Mouse (Mus musculus) left cerebral cortex, adult 6 months (tissue): Measurements from ENCODE around the gene Chd9. TPM values are rescaled to one million over a fixed set of nuclear protein-coding genes. Genes with fewer than 3 reads are reported as not detected.

Experiments used
- long read RNA-seq, 2 experiments: library from polyadenylated mRNA; unstranded; transcript quantifications; one replicate each; pipeline ENCODE4 v2.0.0; 2019 to 2020
- polyA plus RNA-seq: library from polyadenylated mRNA; unstranded; fragments of <200 nt; fragmentation: Nextera tagmentation; gene quantifications from 2 replicates; pipeline ENCODE4 v1.2.3, GENCODE M21; 2021

The Chd9 gene
- polyA plus RNA-seq = 134 and 135 TPM in 2 replicates
- long read RNA-seq, experiment 1, transcript Chd9-207 (2 exons, 607 nt) = minor isoform, 10 of 496 reads
- long read RNA-seq, experiment 1, transcript Chd9-206 (3 exons, 759 nt) = major isoform, 11 of 496 reads
- long read RNA-seq, experiment 1, partial matches to known transcripts = 11 of 496 reads
- long read RNA-seq, experiment 1, other reads (novel, unspliced or antisense) = 464 of 496 reads
- long read RNA-seq, experiment 2, transcript Chd9-207 (2 exons, 607 nt) = major isoform, 5 of 141 reads
- long read RNA-seq, experiment 2, partial matches to known transcripts = 14 of 141 reads
- long read RNA-seq, experiment 2, other reads (novel, unspliced or antisense) = 117 of 141 reads

DNA sequence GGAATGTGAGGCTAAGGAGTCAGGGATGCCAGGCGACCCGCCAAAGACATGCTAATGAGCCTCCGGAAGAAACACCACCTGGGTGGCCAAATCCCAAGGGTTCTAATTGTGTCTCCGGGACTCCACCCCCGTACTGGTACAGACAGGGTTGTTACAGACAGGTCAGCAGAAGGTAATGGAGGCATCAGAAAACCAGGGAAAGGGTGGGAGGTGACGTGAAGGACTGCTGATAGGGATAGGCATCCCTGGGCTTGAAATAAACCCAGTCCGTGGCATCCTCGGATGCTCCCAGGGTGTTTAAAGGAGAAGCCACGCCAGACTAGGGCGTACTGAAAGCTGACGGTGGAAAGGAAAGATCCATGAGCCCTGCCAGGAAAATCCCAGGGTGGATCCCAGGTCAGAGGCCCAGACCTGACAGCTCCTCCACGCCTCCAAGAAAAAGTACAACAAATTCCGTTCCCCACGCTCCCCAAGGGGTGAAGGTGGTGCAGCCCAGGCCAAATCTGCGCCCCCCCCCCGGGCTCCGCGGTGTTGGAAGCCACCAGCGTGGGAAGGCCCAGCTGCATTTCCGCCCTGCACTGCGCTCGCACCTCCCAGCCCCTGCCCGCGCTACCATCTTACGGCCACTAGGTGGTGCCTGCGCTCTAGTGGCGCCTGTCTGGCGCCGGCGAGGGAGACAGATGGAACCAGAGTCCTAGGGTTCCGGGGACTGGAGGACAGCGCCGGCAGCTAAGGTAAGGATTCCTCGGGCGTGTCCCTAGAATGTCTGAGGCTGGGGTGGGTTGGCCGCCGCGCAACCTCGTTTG, at the start of gene Chd9:
Gene Chd9, plus strand, starts transcription at position 172 of the 806 bp plus-strand sequence.

DNA sequence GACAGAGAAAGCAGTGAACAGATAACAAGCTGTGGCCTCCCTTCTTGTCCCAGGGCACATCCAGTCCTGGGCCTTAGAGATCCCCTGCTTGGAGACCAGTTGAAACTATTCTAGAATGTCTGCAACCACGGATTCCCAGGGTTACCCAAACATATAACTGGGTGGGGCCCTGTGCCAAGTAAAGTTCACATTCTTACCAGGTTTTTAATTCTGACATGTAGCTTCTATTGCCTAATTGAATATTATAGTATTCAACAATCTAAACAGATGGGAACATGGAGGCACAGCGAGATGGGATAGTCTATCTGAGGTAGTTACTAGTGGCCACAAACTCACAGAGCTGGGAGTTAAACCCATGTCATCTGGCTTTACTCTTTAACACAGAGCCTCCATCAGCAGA, 10.9 kb upstream of the Chd9 start, which contains the start of gene Gm19935:
Gene Gm19935, minus strand, starts transcription at position 101 of the 400 bp plus-strand sequence.

DNA sequence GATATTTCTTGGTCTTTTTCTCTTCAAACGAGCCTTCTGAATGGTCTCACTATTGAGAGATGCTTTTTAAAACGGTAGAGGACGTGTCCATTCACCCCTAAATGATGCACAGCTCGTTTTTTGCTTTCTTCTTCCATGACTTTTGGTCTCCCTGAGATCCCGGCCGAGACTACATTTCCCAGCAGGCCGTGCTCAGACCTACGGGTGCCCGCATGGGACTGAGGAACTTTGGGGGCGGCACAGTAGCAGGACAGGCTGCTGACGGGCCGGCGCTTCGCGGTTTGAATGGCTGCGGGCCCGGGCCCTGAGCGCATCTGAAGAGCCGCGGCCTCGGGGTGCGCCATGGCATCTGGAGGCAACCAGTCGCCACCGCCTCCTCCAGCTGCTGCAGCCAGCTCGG, 241.7 kb downstream of the Chd9 start, which contains the start of gene Rbl2:
Gene Rbl2, plus strand, starts transcription at position 224 of the 400 bp plus-strand sequence.

Other genes starting within 250 kb of the Chd9 start
- 5.2 TPM in 2 replicates for gene Gm19935, start 11.0 kb upstream of the Chd9 start, polyA plus RNA-seq
- 10.6 and 12.1 TPM in 2 replicates for gene Rbl2, start 241.7 kb downstream of the Chd9 start, polyA plus RNA-seq